ENCODE assay signal across 24 mouse cellular contexts in genomic region chr13:41787863-41788536, GRCm38 (mm10). TPM values are rescaled to one million over a fixed set of nuclear protein-coding genes. Genes with fewer than 3 reads are reported as not detected.
DNase-seq lines count a peak whose midpoint lies in the region; ATAC-seq and TF ChIP-seq lines count a peak whose summit lies in the region.
"Had no signal": no experiment of that assay in that cellular context is flagged by ENCODE, and none has a peak within 500 bp of the region (broad histone marks: within the 10 kb centered on the region; RNA-seq: fewer than 3 reads in every experiment).

No protein-coding gene starts in this region.

- no peak for TF ChIP-seq POLR2A in cortical plate, adult 2 months (IDR thresholded peaks at IDR 0.05; ENCODE audit: extremely low read depth, insufficient read depth, low read length)

- no peak for TF ChIP-seq EP300 in liver, postnatal 0 days (IDR thresholded peaks at IDR 0.05; ENCODE audit: low read depth)

- no peaks in the 10 kb centered on the region for H3K9me3 ChIP-seq in liver, postnatal 0 days (ENCODE audit: low read length)
- H3K9me3 ChIP-seq in liver, embryonic 12.5 days (replicated peaks) = no peaks in the 10 kb centered on the region
- H3K9me3 ChIP-seq: forebrain, embryonic 15.5 days; liver, embryonic 13.5 days; neural tube, embryonic 13.5 days had no signal

- no peak overlapping the region for H3K4me3 ChIP-seq in liver, postnatal 0 days (ENCODE audit: low read depth, low read length)
- no peak overlapping the region for H3K4me3 ChIP-seq in liver, embryonic 12.5 days
- no peak overlapping the region for H3K4me3 ChIP-seq in cortical plate, adult 2 months (ENCODE audit: insufficient read depth, low read length)
- H3K4me3 ChIP-seq: erythroblast, embryonic 14.5 days; forebrain, embryonic 15.5 days; gastrocnemius, adult 2 months; liver, embryonic 13.5 days; neural tube, embryonic 13.5 days had no signal

- peaks cover 11% of the 10 kb centered on the region for H3K4me1 ChIP-seq in liver, postnatal 0 days (ENCODE audit: insufficient read depth)
- no peaks in the 10 kb centered on the region for H3K4me1 ChIP-seq in liver, embryonic 12.5 days
- H3K4me1 ChIP-seq in cortical plate, adult 2 months (ENCODE audit: control insufficient read depth, insufficient read depth, low read length) = no peaks in the 10 kb centered on the region; the same call in 1 of the 2 replicates
- H3K4me1 ChIP-seq: forebrain, embryonic 15.5 days; liver, embryonic 13.5 days; neural tube, embryonic 13.5 days had no signal

- H3K36me3 ChIP-seq in liver, postnatal 0 days (replicated peaks; ENCODE audit: insufficient read depth, low read length) = no peaks in the 10 kb centered on the region
- no peaks in the 10 kb centered on the region for H3K36me3 ChIP-seq in liver, embryonic 12.5 days
- no peaks in the 10 kb centered on the region for H3K36me3 ChIP-seq in splenic B cell, adult 2 months (ENCODE audit: control insufficient read depth, insufficient read depth, low read length, poor library complexity, severe bottlenecking)
- H3K36me3 ChIP-seq: forebrain, embryonic 15.5 days; liver, embryonic 13.5 days; neural tube, embryonic 13.5 days had no signal

- peak overlapping the region; percentile 3; the same call in 1 of the 2 replicates for H3K27ac ChIP-seq in liver, postnatal 0 days (ENCODE audit: low read depth)
- H3K27ac ChIP-seq in liver, embryonic 12.5 days = no peak overlapping the region
- H3K27ac ChIP-seq in cortical plate, adult 2 months (ENCODE audit: insufficient read depth, low read length) = peak overlapping the region; percentile 52; the same call in 1 of the 2 replicates
- H3K27ac ChIP-seq: forebrain, embryonic 15.5 days; gastrocnemius, adult 2 months; liver, embryonic 13.5 days; neural tube, embryonic 13.5 days had no signal

- TF ChIP-seq CTCF in liver, postnatal 0 days (IDR thresholded peaks at IDR 0.05; ENCODE audit: low read depth) = no peak
- TF ChIP-seq CTCF in cortical plate, adult 2 months (IDR thresholded peaks at IDR 0.05; ENCODE audit: extremely low read depth, insufficient read depth, low read length) = no peak

- H3K9ac ChIP-seq in liver, postnatal 0 days (replicated peaks) = no peak overlapping the region
- H3K9ac ChIP-seq in liver, embryonic 12.5 days = no peak overlapping the region
- H3K9ac ChIP-seq: forebrain, embryonic 15.5 days; liver, embryonic 13.5 days; neural tube, embryonic 13.5 days had no signal

- H3K27me3 ChIP-seq in liver, postnatal 0 days (ENCODE audit: insufficient read depth, low read length) = no peaks in the 10 kb centered on the region
- no peaks in the 10 kb centered on the region for H3K27me3 ChIP-seq in liver, embryonic 12.5 days (replicated peaks)
- H3K27me3 ChIP-seq in splenic B cell, adult 2 months (ENCODE audit: control insufficient read depth, insufficient read depth, low read length, poor library complexity, severe bottlenecking) = no peaks in the 10 kb centered on the region
- H3K27me3 ChIP-seq: forebrain, embryonic 15.5 days; liver, embryonic 13.5 days; neural tube, embryonic 13.5 days had no signal

- DNase-seq in CD4-positive, CD25-positive, alpha-beta regulatory T cell, adult 2 months (ENCODE audit: low read depth, low spot score) = peak; percentile 15
- DNase-seq in liver, postnatal 0 days = no peak
- DNase-seq in splenic B cell, adult 2 months (ENCODE audit: low read depth, low spot score) = peak; percentile 58
- DNase-seq in right cerebral cortex, postnatal 14 days = no peak
- DNase-seq in ovary, postnatal 10 days (ENCODE audit: low spot score) = no peak
- DNase-seq: adrenal gland, postnatal 25 days; cerebellum, adult 9-11 months; gastrocnemius, adult 2 months; heart, adult 11 months; heart, postnatal 4 days; kidney, adult 18-20 months; kidney, postnatal 10 days; layer of hippocampus, postnatal 36 days; liver, embryonic 13.5 days; right cerebral cortex, postnatal 4 days had no signal

- WGBS in liver, postnatal 0 days (ENCODE audit: insufficient replicate concordance) = 34% methylated on average over 2 of the region's 2 CpGs
- WGBS in liver, embryonic 12.5 days (ENCODE audit: insufficient replicate concordance) = 43% methylated on average over 2 of the region's 2 CpGs

- ATAC-seq in CD4-positive, CD25-positive, alpha-beta regulatory T cell, adult 4 months = no peak
- ATAC-seq in liver, postnatal 0 days = no peak
- ATAC-seq in liver, embryonic 12.5 days = no peak
- ATAC-seq: forebrain, embryonic 15.5 days; lung, postnatal 0 days had no signal

- 0 out of 2 replicates have a peak overlapping the region, but pooled peaks have one; percentile 22 for H3K4me2 ChIP-seq in liver, postnatal 0 days (ENCODE audit: low read depth, low read length)
- no peak overlapping the region for H3K4me2 ChIP-seq in liver, embryonic 12.5 days
- H3K4me2 ChIP-seq: forebrain, embryonic 15.5 days; liver, embryonic 13.5 days; neural tube, embryonic 13.5 days had no signal

RNA-seq across cellular contexts. Expression of gene Adtrp, which starts 59.5 kb away (rescaled TPM):
- polyA plus RNA-seq in CD4-positive, CD25-positive, alpha-beta regulatory T cell, adult 4 months (2017; shearing (Covaris generic)) = 1 to 10 TPM in 1 of 2 experiments, not detected in 1; 1.5 TPM
- polyA plus RNA-seq in liver, postnatal 0 days (2015; fragmentation: Nextera tagmentation; extraction: Ambion mirVana) = 94.2 and 94.5 TPM in 2 replicates
- not detected in 2 replicates for polyA plus RNA-seq in liver, embryonic 12.5 days (2016; fragmentation: Nextera tagmentation; extraction: Ambion mirVana)
- 0.38 and 0.48 TPM in 2 replicates for polyA plus RNA-seq in cortical plate, adult 2 months (2012; rRNA removed)
- polyA plus RNA-seq: erythroblast, embryonic 14.5 days; forebrain, embryonic 15.5 days; heart, embryonic 14.5 days; limb, embryonic 11.5 days; liver, embryonic 13.5 days had no signal

Comparison
In these comparisons a context has a peak if more than half of its experiments do, and no peak if none do; other contexts are left out.
1. RNA of gene Adtrp, which starts 59.5 kb away (polyA plus RNA-seq): 94.2 to 94.5 TPM in liver, postnatal 0 days; 1.5 TPM in CD4-positive, CD25-positive, alpha-beta regulatory T cell, adult 4 months, 0.38 to 0.48 TPM in cortical plate, adult 2 months and not detected in liver, embryonic 12.5 days; every median in the first group is over 10 times any median in the second.
2. DNase-seq: peak in CD4-positive, CD25-positive, alpha-beta regulatory T cell, adult 2 months (single experiment) and splenic B cell, adult 2 months (single experiment); none in liver, postnatal 0 days (single experiment), right cerebral cortex, postnatal 14 days (single experiment) and ovary, postnatal 10 days (single experiment).